Mouse (Mus musculus): Measurements from ENCODE around the gene Nxpe5. TPM values are rescaled to one million over a fixed set of nuclear protein-coding genes. Genes with fewer than 3 reads are reported as not detected.

The Nxpe5 gene
- polyA plus RNA-seq, 1 experiment from 2014 or later = not detected

DNA sequence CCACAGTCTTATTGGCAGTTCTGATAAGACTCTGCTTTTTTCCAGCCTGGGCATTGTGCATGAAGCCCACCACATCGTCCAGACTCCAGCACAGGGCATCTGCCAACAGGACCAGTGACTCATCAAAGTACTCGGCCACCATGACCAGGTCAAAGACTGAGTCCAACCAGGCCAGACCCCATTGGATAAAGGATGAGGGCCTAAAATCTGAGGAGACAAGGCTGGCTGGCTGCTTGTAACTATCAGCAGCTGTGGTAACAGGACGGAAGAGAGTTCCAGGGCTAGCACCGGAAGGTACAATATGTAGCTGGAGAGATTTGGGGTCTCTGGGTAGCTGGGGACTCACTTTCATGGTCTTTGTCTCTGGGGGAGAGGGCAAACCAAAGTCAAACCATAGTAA, 40.0 kb downstream of the Nxpe5 start:
- no peak overlapping the region for H3K4me2 ChIP-seq (replicated peaks)
- no peak overlapping the region for H3K9ac ChIP-seq
- 96% methylated on average over 4 of the region's 4 CpGs for WGBS
- DNase-seq (ENCODE audit: low spot score) (no peak), ATAC-seq (ENCODE audit: low FRiP score) (no peak)
- H3K9me3 ChIP-seq (ENCODE audit: control insufficient read depth, low read length) = no peaks in the 10 kb centered on the region
- no peak overlapping the region for H3K4me3 ChIP-seq (replicated peaks; ENCODE audit: low read length)
- H3K4me1 ChIP-seq (replicated peaks; ENCODE audit: control insufficient read depth, insufficient read depth, low read length) = peaks cover 20% of the 10 kb centered on the region
- no peaks in the 10 kb centered on the region for H3K27me3 ChIP-seq (ENCODE audit: control insufficient read depth, insufficient read depth, low read length)
- peaks cover 28% of the 10 kb centered on the region for H3K36me3 ChIP-seq (replicated peaks; ENCODE audit: control insufficient read depth, insufficient read depth)
- no peak overlapping the region for H3K27ac ChIP-seq

DNA sequence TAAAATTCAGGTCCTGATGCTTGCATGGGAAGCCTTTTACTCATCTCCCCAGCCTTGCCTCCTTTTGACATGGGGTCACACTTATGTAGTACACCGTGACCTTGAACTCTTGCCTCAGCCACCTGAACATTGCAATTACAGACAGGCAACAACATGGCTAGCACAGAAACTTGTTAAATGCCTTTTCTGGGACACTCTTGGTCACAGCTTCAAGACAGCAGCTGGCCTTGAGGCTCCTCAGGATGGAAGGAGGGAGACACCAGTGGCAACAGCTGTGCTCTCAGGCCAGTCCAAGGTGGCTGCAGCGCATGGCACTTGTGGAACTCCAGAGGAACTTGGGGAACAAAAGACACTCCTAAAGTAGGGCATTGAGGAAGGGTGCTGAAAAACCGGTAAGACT, 41.4 kb downstream of the Nxpe5 start:
- Histone ChIP-seq H3K36me3 (replicated peaks; ENCODE audit: control insufficient read depth, insufficient read depth) (peaks cover 14% of the 10 kb centered on the region), H3K4me3 (replicated peaks; ENCODE audit: low read length) (no peak overlapping the region), H3K4me1 (replicated peaks; ENCODE audit: control insufficient read depth, insufficient read depth, low read length) (peaks cover 20% of the 10 kb centered on the region), H3K4me2 (replicated peaks) (no peak overlapping the region), H3K9me3 (ENCODE audit: control insufficient read depth, low read length) (no peaks in the 10 kb centered on the region), H3K9ac (no peak overlapping the region), H3K27ac (no peak overlapping the region), H3K27me3 (ENCODE audit: control insufficient read depth, insufficient read depth, low read length) (no peaks in the 10 kb centered on the region)
- ATAC-seq (ENCODE audit: low FRiP score) (no peak), DNase-seq (ENCODE audit: low spot score) (no peak)
- WGBS = 83% methylated on average over 3 of the region's 3 CpGs

DNA sequence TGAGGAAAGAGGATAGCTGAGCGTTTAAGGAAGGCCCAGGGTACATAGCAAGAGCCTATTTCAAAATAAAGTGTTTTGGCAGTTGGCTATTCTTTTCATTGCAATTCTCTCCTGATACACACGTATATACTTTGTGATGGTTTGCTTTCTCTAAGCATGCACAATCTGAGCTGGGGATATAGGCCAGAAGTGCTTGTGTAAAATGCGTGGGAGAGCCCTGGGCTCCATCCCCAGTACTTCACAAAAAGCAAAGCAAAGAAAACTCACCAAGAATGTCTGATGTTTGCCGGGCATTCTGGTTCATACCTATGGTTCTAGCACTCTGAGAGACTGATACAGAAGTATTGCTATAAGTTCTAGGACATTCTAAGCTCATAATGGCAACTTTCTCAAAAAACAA, 43.3 kb downstream of the Nxpe5 start:
- H3K4me3 ChIP-seq (replicated peaks; ENCODE audit: low read length) = no peak overlapping the region
- 86% methylated on average over 4 of the region's 4 CpGs for WGBS
- H3K4me2 ChIP-seq (replicated peaks) = no peak overlapping the region
- no peaks in the 10 kb centered on the region for H3K27me3 ChIP-seq (ENCODE audit: control insufficient read depth, insufficient read depth, low read length)
- peaks cover 13% of the 10 kb centered on the region for H3K36me3 ChIP-seq (replicated peaks; ENCODE audit: control insufficient read depth, insufficient read depth)
- peaks cover 17% of the 10 kb centered on the region for H3K4me1 ChIP-seq (replicated peaks; ENCODE audit: control insufficient read depth, insufficient read depth, low read length)
- no peak overlapping the region for H3K9ac ChIP-seq
- ATAC-seq (ENCODE audit: low FRiP score) (no peak), DNase-seq (ENCODE audit: low spot score) (no peak)
- no peaks in the 10 kb centered on the region for H3K9me3 ChIP-seq (ENCODE audit: control insufficient read depth, low read length)
- H3K27ac ChIP-seq = no peak overlapping the region

DNA sequence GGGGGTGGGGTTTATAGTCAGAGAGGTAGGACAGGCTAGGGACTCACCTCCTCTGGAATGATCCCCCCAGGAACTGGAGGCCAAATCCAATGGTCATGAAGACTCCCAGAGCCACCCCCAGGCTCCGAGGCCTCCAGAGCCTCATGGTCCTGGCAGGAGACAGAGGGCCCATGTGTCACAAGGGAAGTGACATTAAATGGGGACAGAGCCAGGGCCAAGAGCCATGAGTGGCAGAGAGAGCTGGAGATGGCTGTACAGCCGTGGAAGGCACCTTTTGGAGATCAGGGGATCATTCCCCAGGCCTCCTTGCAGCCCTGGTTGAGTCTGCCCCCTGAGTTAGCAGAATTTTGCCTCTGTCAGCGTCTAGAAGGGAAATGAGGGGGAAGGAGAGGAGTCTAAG, 45.5 kb downstream of the Nxpe5 start:
- Histone ChIP-seq H3K36me3 (replicated peaks; ENCODE audit: control insufficient read depth, insufficient read depth) (peaks cover 23% of the 10 kb centered on the region), H3K4me3 (replicated peaks; ENCODE audit: low read length) (no peak overlapping the region), H3K9me3 (ENCODE audit: control insufficient read depth, low read length) (no peaks in the 10 kb centered on the region), H3K9ac (no peak overlapping the region), H3K4me2 (replicated peaks) (no peak overlapping the region), H3K27me3 (ENCODE audit: control insufficient read depth, insufficient read depth, low read length) (no peaks in the 10 kb centered on the region), H3K4me1 (replicated peaks; ENCODE audit: control insufficient read depth, insufficient read depth, low read length) (peaks cover 23% of the 10 kb centered on the region), H3K27ac (no peak overlapping the region)
- ATAC-seq (ENCODE audit: low FRiP score) = no peak
- 47% methylated on average over 3 of the region's 3 CpGs for WGBS
- DNase-seq (ENCODE audit: low spot score) = no peak

DNA sequence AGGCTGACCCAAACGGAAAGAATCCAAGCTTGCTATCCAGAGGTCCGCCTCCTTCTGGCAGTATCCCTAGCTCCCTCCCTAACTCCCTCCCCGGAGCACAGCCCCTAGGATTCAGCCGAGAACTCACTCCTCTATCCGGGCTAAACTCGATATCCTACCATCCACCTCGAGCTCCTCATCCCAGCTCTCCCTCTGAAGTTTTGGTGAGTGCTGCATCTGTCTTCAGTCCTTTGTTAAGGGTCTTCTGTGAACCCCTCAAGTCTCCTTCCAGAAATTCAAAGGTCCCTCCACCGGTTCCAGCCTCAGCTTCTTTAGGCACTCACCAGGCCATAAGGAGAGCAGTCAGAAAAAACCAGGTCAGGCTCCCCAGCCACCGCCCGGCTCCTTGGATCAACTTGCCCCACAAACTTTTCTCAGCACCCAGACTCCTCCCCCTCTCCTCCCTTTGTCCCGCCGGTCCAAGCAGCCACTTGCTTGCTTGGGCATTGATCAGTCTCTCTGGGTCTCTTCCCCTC, 46.8 kb downstream of the Nxpe5 start, which contains the start of gene Gal3st4:
TSS of gene Gal3st4 (minus strand) at position 432 of the 515 bp plus-strand sequence.
- H3K4me3 ChIP-seq (replicated peaks; ENCODE audit: low read length) = peak within 1 kb of the TSS; percentile 4; the same call in 1 of the 2 replicates
- DNase-seq (ENCODE audit: low spot score) (no peak), ATAC-seq (ENCODE audit: low FRiP score) (no peak)
- peaks cover 36% of the 10 kb centered on the region for H3K4me1 ChIP-seq (replicated peaks; ENCODE audit: control insufficient read depth, insufficient read depth, low read length)
- H3K27ac ChIP-seq = peak within 1 kb of the TSS; percentile 17; the same call in 1 of the 2 replicates
- 1% methylated on average over 12 of the region's 12 CpGs for WGBS
- H3K9ac ChIP-seq = peak within 1 kb of the TSS; percentile 45
- no peaks in the 10 kb centered on the region for H3K27me3 ChIP-seq (ENCODE audit: control insufficient read depth, insufficient read depth, low read length)
- peaks cover 29% of the 10 kb centered on the region for H3K36me3 ChIP-seq (replicated peaks; ENCODE audit: control insufficient read depth, insufficient read depth)
- H3K9me3 ChIP-seq (ENCODE audit: control insufficient read depth, low read length) = no peaks in the 10 kb centered on the region
- peak within 1 kb of the TSS; percentile 39 for H3K4me2 ChIP-seq (replicated peaks)

DNA sequence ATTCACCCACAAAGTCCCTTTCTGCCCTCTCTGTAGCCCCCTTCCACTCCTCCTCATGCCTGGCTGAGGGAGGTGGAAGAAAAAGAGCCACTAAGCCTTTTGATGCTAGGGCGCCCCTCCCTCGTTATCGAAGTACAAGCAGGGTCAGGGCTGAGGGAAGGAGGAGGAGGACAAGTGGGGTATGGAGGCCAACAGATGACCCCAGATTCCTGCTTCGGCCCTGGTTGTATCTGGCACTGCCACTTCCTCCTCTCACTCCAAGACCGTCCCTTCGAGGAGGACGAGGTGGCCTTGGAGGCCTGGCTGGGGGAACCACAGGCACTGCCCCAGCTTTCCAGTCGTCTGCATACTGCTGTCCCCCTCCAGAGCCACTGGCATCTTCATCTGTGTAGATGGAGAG, 48.5 kb downstream of the Nxpe5 start:
- DNase-seq (ENCODE audit: low spot score) (no peak), ATAC-seq (ENCODE audit: low FRiP score) (no peak)
- Histone ChIP-seq H3K9me3 (ENCODE audit: control insufficient read depth, low read length) (no peaks in the 10 kb centered on the region), H3K9ac (no peak overlapping the region), H3K27ac (no peak overlapping the region), H3K36me3 (replicated peaks; ENCODE audit: control insufficient read depth, insufficient read depth) (peaks cover 38% of the 10 kb centered on the region), H3K4me3 (replicated peaks; ENCODE audit: low read length) (no peak overlapping the region), H3K27me3 (ENCODE audit: control insufficient read depth, insufficient read depth, low read length) (no peaks in the 10 kb centered on the region), H3K4me2 (replicated peaks) (no peak overlapping the region), H3K4me1 (replicated peaks; ENCODE audit: control insufficient read depth, insufficient read depth, low read length) (peaks cover 52% of the 10 kb centered on the region)
- WGBS = 42% methylated on average over 8 of the region's 8 CpGs

DNA sequence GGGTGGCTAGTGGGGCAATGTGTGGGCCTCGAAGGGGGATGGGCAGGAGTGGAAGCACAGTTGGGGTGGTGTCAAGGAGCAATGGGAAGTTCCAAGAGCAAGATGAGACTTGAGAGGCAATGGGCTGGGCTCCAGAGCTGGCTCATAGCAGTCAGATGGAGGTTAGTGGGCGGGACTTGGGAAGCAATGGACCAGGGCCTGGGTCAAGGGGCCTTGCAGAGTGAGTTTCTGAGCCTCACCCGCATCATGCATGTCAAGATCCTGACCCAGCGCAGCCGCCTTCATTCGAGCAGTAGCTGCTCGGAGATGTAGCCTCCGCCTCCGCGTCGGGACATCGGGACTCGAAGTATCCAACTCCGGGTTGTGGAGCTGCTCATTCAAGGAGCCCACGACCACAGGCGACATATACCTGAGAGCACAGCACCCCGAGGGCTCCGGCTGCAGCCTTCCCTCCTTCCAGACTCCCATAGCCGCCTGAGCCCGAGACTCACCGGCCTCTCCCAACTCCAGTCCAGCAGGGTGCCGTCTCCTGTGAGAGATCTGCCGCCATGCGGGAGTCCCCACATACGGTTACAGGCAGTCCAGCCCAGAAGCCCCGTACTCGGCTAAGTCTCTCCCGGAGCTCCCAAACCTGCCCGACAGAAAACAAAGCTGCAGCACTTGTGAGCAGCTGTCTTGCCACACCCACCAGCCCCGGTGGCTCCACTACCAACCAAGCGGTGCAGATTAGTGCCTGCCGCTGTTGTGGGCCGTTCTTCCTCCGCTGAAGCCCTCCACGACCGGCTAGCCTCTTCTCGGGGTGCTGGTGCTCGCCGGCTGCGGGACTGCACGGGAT, 49.7 kb downstream of the Nxpe5 start:
- no peaks in the 10 kb centered on the region for H3K27me3 ChIP-seq (ENCODE audit: control insufficient read depth, insufficient read depth, low read length)
- no peak overlapping the region for H3K27ac ChIP-seq
- H3K4me1 ChIP-seq (replicated peaks; ENCODE audit: control insufficient read depth, insufficient read depth, low read length) = peaks cover 52% of the 10 kb centered on the region
- peaks cover 1% of the 10 kb centered on the region; the same call in 1 of the 2 replicates for H3K9me3 ChIP-seq (ENCODE audit: control insufficient read depth, low read length)
- H3K4me3 ChIP-seq (replicated peaks; ENCODE audit: low read length) = peak overlapping the region; percentile 32
- H3K4me2 ChIP-seq (replicated peaks) = peak overlapping the region; percentile 62
- H3K9ac ChIP-seq = peak overlapping the region; percentile 64
- DNase-seq (ENCODE audit: low spot score) = no peak
- peaks cover 38% of the 10 kb centered on the region for H3K36me3 ChIP-seq (replicated peaks; ENCODE audit: control insufficient read depth, insufficient read depth)
- ATAC-seq (ENCODE audit: low FRiP score) = no peak
- WGBS = 8% methylated on average over 41 of the region's 41 CpGs

DNA sequence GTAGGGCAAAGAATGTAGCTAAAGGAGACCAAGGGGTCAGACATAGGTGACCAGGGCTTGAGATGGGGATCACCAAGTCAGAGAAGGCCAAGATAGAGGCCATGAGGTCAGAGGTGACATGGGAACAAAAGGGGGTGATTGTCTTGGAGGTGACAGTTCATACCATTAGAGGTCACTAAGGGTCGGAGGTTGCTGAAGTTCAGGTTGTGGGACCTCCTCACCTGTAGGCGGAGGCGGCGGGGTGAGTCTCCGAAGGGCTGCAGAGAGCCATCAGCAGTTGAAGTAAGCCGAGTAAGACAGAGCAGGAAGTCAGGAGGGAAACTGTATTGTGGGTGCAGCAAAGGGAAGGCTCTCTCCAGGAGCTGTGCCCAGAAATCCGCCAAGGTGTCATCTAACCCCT, 52.3 kb downstream of the Nxpe5 start:
- no peak overlapping the region for H3K27ac ChIP-seq
- peak overlapping the region; percentile 71 for H3K9ac ChIP-seq
- DNase-seq (ENCODE audit: low spot score) = no peak
- peaks cover 38% of the 10 kb centered on the region for H3K36me3 ChIP-seq (replicated peaks; ENCODE audit: control insufficient read depth, insufficient read depth)
- peaks cover 52% of the 10 kb centered on the region for H3K4me1 ChIP-seq (replicated peaks; ENCODE audit: control insufficient read depth, insufficient read depth, low read length)
- H3K9me3 ChIP-seq (ENCODE audit: control insufficient read depth, low read length) = peaks cover 7% of the 10 kb centered on the region; the same call in 1 of the 2 replicates
- WGBS = 83% methylated on average over 7 of the region's 7 CpGs
- ATAC-seq (ENCODE audit: low FRiP score) = no peak
- H3K4me2 ChIP-seq (replicated peaks) = peak overlapping the region; percentile 68
- H3K4me3 ChIP-seq (replicated peaks; ENCODE audit: low read length) = peak overlapping the region; percentile 54
- no peaks in the 10 kb centered on the region for H3K27me3 ChIP-seq (ENCODE audit: control insufficient read depth, insufficient read depth, low read length)

DNA sequence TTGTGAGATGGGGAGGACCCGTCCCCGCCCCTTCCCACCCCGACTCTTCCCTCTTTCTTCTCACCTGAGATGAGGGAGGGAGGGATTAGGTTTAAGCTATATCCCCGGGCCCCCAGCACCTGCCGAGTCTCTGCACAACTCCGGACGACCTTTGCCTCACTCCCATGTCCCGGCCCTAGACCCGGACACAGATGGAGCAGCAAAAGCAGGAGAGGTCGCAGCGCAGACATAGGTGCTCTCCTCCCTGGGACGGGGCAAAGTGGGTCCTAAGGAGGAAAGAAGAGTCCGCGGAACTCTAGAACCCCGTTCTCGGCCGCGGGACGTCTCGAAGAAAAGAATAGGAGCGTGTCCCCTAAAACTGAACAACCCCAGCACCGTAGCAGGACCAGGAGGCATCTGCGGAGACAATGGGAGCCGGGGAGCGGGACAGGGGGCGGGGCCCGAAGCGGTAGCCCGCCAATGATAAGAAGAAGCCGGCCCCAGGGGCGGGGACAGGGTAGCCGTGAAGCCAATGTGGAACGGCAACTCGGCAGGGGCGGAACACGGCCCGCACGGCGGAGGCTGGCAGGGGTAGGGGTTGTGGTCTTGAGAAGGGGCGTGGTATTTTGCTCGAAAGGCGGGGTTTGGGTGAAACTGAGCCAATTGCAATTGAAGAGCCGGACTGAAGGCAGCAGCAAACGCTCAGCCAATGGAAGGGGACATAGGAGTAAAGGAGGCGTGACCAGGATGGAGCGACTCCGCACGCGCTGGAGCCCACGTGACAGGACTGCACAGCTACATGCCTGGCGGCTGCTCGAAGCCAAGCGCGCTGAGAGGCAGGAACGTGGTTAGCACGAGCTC, 54.1 kb downstream of the Nxpe5 start, which contains the start of the genes Gm43720, Gpc2 and Stag3:
TSS of gene Gm43720 (minus strand) at position 374 of the 840 bp plus-strand sequence.
TSS of gene Gpc2 (minus strand) at position 421 of the 840 bp plus-strand sequence.
TSS of gene Stag3 (plus strand) at position 656 of the 840 bp plus-strand sequence.
- Histone ChIP-seq H3K9ac (peak within 1 kb of the TSS; percentile 71), H3K4me1 (replicated peaks; ENCODE audit: control insufficient read depth, insufficient read depth, low read length) (peaks cover 43% of the 10 kb centered on the region), H3K27me3 (ENCODE audit: control insufficient read depth, insufficient read depth, low read length) (no peaks in the 10 kb centered on the region), H3K9me3 (ENCODE audit: control insufficient read depth, low read length) (peaks cover 7% of the 10 kb centered on the region; the same call in 1 of the 2 replicates), H3K4me2 (replicated peaks) (peak within 1 kb of the TSS; percentile 68), H3K4me3 (replicated peaks; ENCODE audit: low read length) (peak within 1 kb of the TSS; percentile 54), H3K36me3 (replicated peaks; ENCODE audit: control insufficient read depth, insufficient read depth) (peaks cover 32% of the 10 kb centered on the region), H3K27ac (peak within 1 kb of the TSS; percentile 64)
- 1% methylated on average over 56 of the region's 56 CpGs for WGBS
- peak; percentile 97 for DNase-seq (ENCODE audit: low spot score)
- ATAC-seq (ENCODE audit: low FRiP score) = peak; percentile 99
